Mouse (Mus musculus): ENCODE data around the gene Gm21748. TPM values are rescaled to one million over a fixed set of nuclear protein-coding genes. Genes with fewer than 3 reads are reported as not detected.
"Not testable (repeated sequence)": the region's sequence is repeated elsewhere in the genome, so short reads cannot be mapped to it uniquely, and the experiment has no call there.

The Gm21748 gene
- not detected for total RNA-seq (2021)
- long read RNA-seq: 0 reads

- DNase-seq (ENCODE audit: low spot score in 2 of 2): not testable (repeated sequence)
Measured at GRCm38 (mm10) chrY:90839077-90839476, at the start of gene Gm21748. Gm21748 (minus strand) TSS chrY:90839177.

Other genes with a start within 250 kb of the Gm21748 start
- not detected for gene Gm21860, start 84.4 kb downstream of the Gm21748 start, total RNA-seq (2021)
- gene Gm47283, start 54.4 kb downstream of the Gm21748 start, total RNA-seq (2021): not detected

Measured in layer of hippocampus, postnatal 10 days (tissue).